Mouse (Mus musculus) midbrain, postnatal 0 days (tissue): ENCODE data around the gene Samd10. TPM values are rescaled to one million over a fixed set of nuclear protein-coding genes. Genes with fewer than 3 reads are reported as not detected.

Source experiments
- ATAC-seq: fragments of 200-750 bp; cut with Nextera tagmentation; 2 replicates; pipeline ENCODE4 v1.8.0; 2017; ENCODE audit warnings: moderate number of reproducible peaks, mild to moderate bottlenecking, moderate TSS enrichment, moderate library complexity; ENCODE audit not compliant: low FRiP score
- DNase-seq: peaks from one replicate; pipeline ENCODE4 v3.0.0-alpha.2; 2015; ENCODE audit warnings: low spot score
- H3K27ac ChIP-seq: fragments of 300-500 bp; sonication (generic); 2 replicates; pipeline ENCODE4 v1.5.1; 2014; ENCODE audit warnings: low read depth, mild to moderate bottlenecking, low read length, mixed read lengths
- H3K27me3 ChIP-seq: fragments of 300-500 bp; sonication (generic); 2 replicates; pipeline ENCODE4 v1.6.1; 2014; ENCODE audit warnings: low read length, control low read depth, mixed read lengths; ENCODE audit not compliant: insufficient read depth
- H3K36me3 ChIP-seq: fragments of 300-500 bp; sonication (generic); 2 replicates; pipeline ENCODE4 v1.6.1; 2014; ENCODE audit warnings: low read length, control low read depth, mixed read lengths; ENCODE audit not compliant: insufficient read depth
- H3K4me1 ChIP-seq: fragments of 300-500 bp; sonication (generic); 2 replicates; pipeline ENCODE4 v1.6.1; 2014; ENCODE audit warnings: mild to moderate bottlenecking, control low read depth, antibody characterized with exemption, low read length, mixed read lengths; ENCODE audit not compliant: insufficient read depth
- H3K4me2 ChIP-seq: fragments of 300-500 bp; sonication (generic); 2 replicates; pipeline ENCODE4 v1.6.1; 2014; ENCODE audit warnings: low read depth, mild to moderate bottlenecking, low read length, mixed read lengths; ENCODE audit not compliant: poor library complexity, severe bottlenecking
- H3K4me3 ChIP-seq: fragments of 300-500 bp; sonication (generic); 2 replicates; pipeline ENCODE4 v1.5.1; 2014; ENCODE audit warnings: low read depth, mild to moderate bottlenecking, low read length, moderate library complexity
- H3K9ac ChIP-seq: fragments of 300-500 bp; sonication (generic); replicated peaks from 2 replicates; pipeline ENCODE4 v1.6.1; 2014; ENCODE audit warnings: mild to moderate bottlenecking, low read length, moderate library complexity, mixed read lengths; ENCODE audit not compliant: poor library complexity, severe bottlenecking
- H3K9me3 ChIP-seq: fragments of 300-500 bp; sonication (generic); 2 replicates; pipeline ENCODE4 v1.6.1; 2016; ENCODE audit warnings: low read length, control low read depth
- CTCF ChIP-seq: IDR thresholded peaks from 2 replicates; pipeline ENCODE4 v1.5.1; 2016; ENCODE audit warnings: antibody characterized with exemption, mild to moderate bottlenecking
- WGBS: fragments of 180-500 bp; shearing (Covaris S2); extraction: QIAGEN DNeasy Blood & Tissue Kit; methylation state at CpG from one replicate; pipeline ENCODE4 v1.1.7; 2014; 5-methylcytosine and 5-hydroxymethylcytosine counted together
- polyA plus RNA-seq: library from polyadenylated mRNA; unstranded; fragments of >200 nt; fragmentation: Nextera tagmentation; extraction: Ambion mirVana; gene quantifications from 2 replicates; pipeline ENCODE4 v1.2.1, GENCODE M21; 2015
- total RNA-seq: library from RNA; depleted of rRNA; stranded (reverse); fragments of >200 nt; gene quantifications from 2 replicates; pipeline ENCODE4 v1.2.3, GENCODE M21; 2014

The Samd10 gene
- total and polyA plus RNA-seq, 2 experiments from 2014 or later = 140 to 174 TPM

GRCm38 (mm10) chr2:181593937-181594336 lies 5.1 kb downstream of the Samd10 start:
- no peak for ATAC-seq
- Histone ChIP-seq H3K4me2 (no peak overlapping the region), H3K4me1 (peaks cover 17% of the 10 kb centered on the region), H3K9ac (no peak overlapping the region), H3K36me3 (peaks cover 26% of the 10 kb centered on the region), H3K27ac (no peak overlapping the region), H3K27me3 (no peaks in the 10 kb centered on the region), H3K9me3 (no peaks in the 10 kb centered on the region), H3K4me3 (no peak overlapping the region)
- peak; percentile 31 for TF ChIP-seq CTCF
- no peak for DNase-seq

GRCm38 (mm10) chr2:181593042-181593421 lies 6.0 kb downstream of the Samd10 start:
- H3K36me3 ChIP-seq = peaks cover 35% of the 10 kb centered on the region
- 5% methylated on average over 6 of the region's 6 CpGs for WGBS
- H3K4me1 ChIP-seq = peaks cover 15% of the 10 kb centered on the region
- H3K9ac ChIP-seq = peak overlapping the region; percentile 97
- TF ChIP-seq CTCF = no peak
- H3K9me3 ChIP-seq = no peaks in the 10 kb centered on the region
- peak overlapping the region; percentile 84 for H3K4me3 ChIP-seq
- peak overlapping the region; percentile 91 for H3K27ac ChIP-seq
- DNase-seq (peak; percentile 51), ATAC-seq (peak; percentile 20; the same call in 1 of the 2 replicates)
- H3K4me2 ChIP-seq = peak overlapping the region; percentile 69
- H3K27me3 ChIP-seq = no peaks in the 10 kb centered on the region

GRCm38 (mm10) chr2:181592231-181593041 lies 6.6 kb downstream of the Samd10 start, which contains the start of gene Zfp512b:
TSS of gene Zfp512b (minus strand) at chr2:181592803.
- DNase-seq = peak; percentile 87
- H3K36me3 ChIP-seq = peaks cover 41% of the 10 kb centered on the region
- WGBS = 1% methylated on average over 44 of the region's 97 CpGs

GRCm38 (mm10) chr2:181591528-181592085 lies 7.4 kb downstream of the Samd10 start, which contains the start of gene Prpf6:
TSS of gene Prpf6 (plus strand) at chr2:181591868.
- Histone ChIP-seq H3K36me3 (peaks cover 46% of the 10 kb centered on the region), H3K9ac (peak within 1 kb of the TSS; percentile 97), H3K27ac (peak within 1 kb of the TSS; percentile 91), H3K4me3 (peak within 1 kb of the TSS; percentile 84), H3K9me3 (no peaks in the 10 kb centered on the region), H3K27me3 (no peaks in the 10 kb centered on the region), H3K4me2 (peak within 1 kb of the TSS; percentile 69), H3K4me1 (peaks cover 12% of the 10 kb centered on the region)
- ATAC-seq (no peak), DNase-seq (no peak)
- 7% methylated on average over 5 of the region's 5 CpGs for WGBS
- TF ChIP-seq CTCF = no peak

More at GRCm38 (mm10) chr2:181592231-181593041, 6.6 kb downstream of the Samd10 start, which contains the start of gene Zfp512b:
- H3K4me3 ChIP-seq = peak within 1 kb of the TSS; percentile 84
- peak within 1 kb of the TSS; percentile 97 for H3K9ac ChIP-seq
- no peaks in the 10 kb centered on the region for H3K27me3 ChIP-seq
- peak; percentile 76 for ATAC-seq
- no peaks in the 10 kb centered on the region for H3K9me3 ChIP-seq
- peak within 1 kb of the TSS; percentile 91 for H3K27ac ChIP-seq
- peak within 1 kb of the TSS; percentile 69 for H3K4me2 ChIP-seq
- H3K4me1 ChIP-seq = peaks cover 12% of the 10 kb centered on the region
- TF ChIP-seq CTCF = no peak

- H3K27me3 ChIP-seq = no peaks in the 10 kb centered on the region
- DNase-seq (no peak), ATAC-seq (no peak)
- TF ChIP-seq CTCF = no peak
- H3K36me3 ChIP-seq = peaks cover 50% of the 10 kb centered on the region
- H3K4me3 ChIP-seq = no peak overlapping the region
- no peak overlapping the region for H3K9ac ChIP-seq
- H3K27ac ChIP-seq = no peak overlapping the region
- peaks cover 12% of the 10 kb centered on the region for H3K4me1 ChIP-seq
- H3K9me3 ChIP-seq = no peaks in the 10 kb centered on the region
- 98% methylated on average over 5 of the region's 5 CpGs for WGBS
- H3K4me2 ChIP-seq = peak overlapping the region; percentile 69
These were observed 8.5 kb downstream of the Samd10 start for GRCm38 (mm10) chr2:181590471-181590870.

GRCm38 (mm10) chr2:181589732-181590105 lies 9.3 kb downstream of the Samd10 start:
- no peak overlapping the region for H3K4me3 ChIP-seq
- ATAC-seq (no peak), DNase-seq (no peak)
- no peak overlapping the region for H3K27ac ChIP-seq
- TF ChIP-seq CTCF = no peak
- no peaks in the 10 kb centered on the region for H3K27me3 ChIP-seq
- peaks cover 12% of the 10 kb centered on the region for H3K4me1 ChIP-seq
- no peaks in the 10 kb centered on the region for H3K9me3 ChIP-seq
- H3K36me3 ChIP-seq = peaks cover 55% of the 10 kb centered on the region
- H3K9ac ChIP-seq = no peak overlapping the region
- 98% methylated on average over 9 of the region's 9 CpGs for WGBS
- no peak overlapping the region for H3K4me2 ChIP-seq
